Mouse (Mus musculus) thymus, postnatal 25 days (tissue): ENCODE data around the gene Kpna1.
"Not testable (repeated sequence)": the region's sequence is repeated elsewhere in the genome, so short reads cannot be mapped to it uniquely, and the experiment has no call there.

Experiments
- DNase-seq: peaks from one replicate; pipeline ENCODE4 v3.0.0; 2022

Gene Kpna1

GRCm38 (mm10) chr16:35993316-35993715, 14.8 kb downstream of the Kpna1 start:
- no peak for DNase-seq

GRCm38 (mm10) chr16:35998852-35999251, 20.3 kb downstream of the Kpna1 start:
- not testable (repeated sequence) for DNase-seq

GRCm38 (mm10) chr16:36008396-36008795, 29.8 kb downstream of the Kpna1 start:
- DNase-seq = no peak

- no peak for DNase-seq
Observed at GRCm38 (mm10) chr16:36016335-36016734, 37.8 kb downstream of the Kpna1 start.

- DNase-seq = not testable (repeated sequence)
Observed at GRCm38 (mm10) chr16:36028120-36028519, 49.6 kb downstream of the Kpna1 start.

- peak; percentile 87 for DNase-seq
Observed at GRCm38 (mm10) chr16:36040640-36041624, 62.4 kb downstream of the Kpna1 start, which contains the start of gene Wdr5b. TSS of gene Wdr5b (plus strand) at chr16:36041190.

- peak; percentile 3 for DNase-seq
Observed at GRCm38 (mm10) chr16:36041625-36042020, 63.1 kb downstream of the Kpna1 start.

GRCm38 (mm10) chr16:36043073-36043472, 64.5 kb downstream of the Kpna1 start:
- DNase-seq = no peak

- DNase-seq = no peak
Observed at GRCm38 (mm10) chr16:36043964-36044363, 65.4 kb downstream of the Kpna1 start.

GRCm38 (mm10) chr16:36047538-36047937, 69.0 kb downstream of the Kpna1 start:
- DNase-seq = no peak

GRCm38 (mm10) chr16:36051491-36051890, 72.9 kb downstream of the Kpna1 start:
- DNase-seq = no peak

GRCm38 (mm10) chr16:36053524-36054275, 75.2 kb downstream of the Kpna1 start:
- DNase-seq = no peak

GRCm38 (mm10) chr16:36054920-36055319, 76.4 kb downstream of the Kpna1 start:
- no peak for DNase-seq

- no peak for DNase-seq
Observed at GRCm38 (mm10) chr16:36056416-36056815, 77.9 kb downstream of the Kpna1 start.

GRCm38 (mm10) chr16:36057933-36058475, 79.5 kb downstream of the Kpna1 start:
- no peak for DNase-seq

GRCm38 (mm10) chr16:36062534-36062933, 84.0 kb downstream of the Kpna1 start:
- DNase-seq = not testable (repeated sequence)

GRCm38 (mm10) chr16:36063315-36063714, 84.8 kb downstream of the Kpna1 start:
- no peak for DNase-seq

- no peak for DNase-seq
Observed at GRCm38 (mm10) chr16:36064904-36065303, 86.4 kb downstream of the Kpna1 start.

GRCm38 (mm10) chr16:36067694-36068093, 89.1 kb downstream of the Kpna1 start:
- no peak for DNase-seq

- no peak for DNase-seq
Observed at GRCm38 (mm10) chr16:36068356-36068755, 89.8 kb downstream of the Kpna1 start.

- no peak for DNase-seq
Observed at GRCm38 (mm10) chr16:36069819-36070575, 91.4 kb downstream of the Kpna1 start.

GRCm38 (mm10) chr16:36071071-36071449, 92.5 kb downstream of the Kpna1 start:
- no peak for DNase-seq
